Mouse (Mus musculus) cerebellum, adult 2 months (tissue): ENCODE results near the gene Tefm. TPM values are rescaled to one million over a fixed set of nuclear protein-coding genes. Genes with fewer than 3 reads are reported as not detected.

Experiments
- DNase-seq, 2 experiments: peaks; one replicate each; pipeline ENCODE4 v3.0.0; 2021
- H3K27ac ChIP-seq: fragments of 200-500 bp; 2 replicates; pipeline ENCODE4 v1.5.1; 2012; ENCODE audit warnings: low read length, control low read depth, inconsistent platforms; ENCODE audit not compliant: insufficient read depth
- H3K27me3 ChIP-seq: fragments of 200-500 bp; 2 replicates; pipeline ENCODE4 v1.6.1; 2012; ENCODE audit warnings: inconsistent platforms, mild to moderate bottlenecking, low read length, moderate library complexity; ENCODE audit not compliant: control insufficient read depth, insufficient read depth
- H3K4me1 ChIP-seq: fragments of 200-500 bp; 2 replicates; pipeline ENCODE4 v1.6.1; 2011; ENCODE audit warnings: low read length; ENCODE audit not compliant: control insufficient read depth, insufficient read depth
- H3K4me3 ChIP-seq: fragments of 200-500 bp; replicated peaks from 2 replicates; pipeline ENCODE3; 2011; ENCODE audit warnings: mild to moderate bottlenecking, low read depth, low read length, control low read depth; ENCODE audit not compliant: insufficient read depth
- CTCF ChIP-seq: fragments of 200-500 bp; IDR thresholded peaks from 2 replicates; pipeline ENCODE4 v1.5.1; 2011; ENCODE audit warnings: low read depth, mild to moderate bottlenecking, control low read depth, low read length, moderate library complexity, borderline replicate concordance; ENCODE audit not compliant: insufficient read depth
- POLR2A ChIP-seq: fragments of 200-500 bp; IDR thresholded peaks from 2 replicates; pipeline ENCODE4 v1.6.1; 2011; ENCODE audit warnings: low read length, control low read depth, borderline replicate concordance; ENCODE audit not compliant: insufficient read depth
- WGBS: fragments of 180-500 bp; shearing (Covaris S2); methylation state at CpG from one replicate; pipeline ENCODE4 v1.1.7; 2018; 5-methylcytosine and 5-hydroxymethylcytosine counted together
- polyA plus RNA-seq: library from polyadenylated mRNA; depleted of rRNA; stranded (reverse); fragments of >200 nt; gene quantifications from 2 replicates; pipeline ENCODE4 v1.2.3, GENCODE M21; 2012; rRNA removed

The Tefm gene
- polyA plus RNA-seq, 1 experiment = 8.1 TPM

GRCm38 (mm10) chr11:80104407-80104806 lies 37.6 kb downstream of the Tefm start:
- H3K4me1 ChIP-seq = no peaks in the 10 kb centered on the region
- no peak overlapping the region for H3K27ac ChIP-seq
- WGBS = 93% methylated on average over 1 of the region's 1 CpGs
- H3K4me3 ChIP-seq = no peak overlapping the region
- no peak for DNase-seq
- no peaks in the 10 kb centered on the region for H3K27me3 ChIP-seq
- TF ChIP-seq CTCF (no peak), POLR2A (no peak)

GRCm38 (mm10) chr11:80101298-80101697 lies 40.7 kb downstream of the Tefm start:
- Histone ChIP-seq H3K4me1 (no peaks in the 10 kb centered on the region), H3K27ac (no peak overlapping the region), H3K4me3 (no peak overlapping the region), H3K27me3 (no peaks in the 10 kb centered on the region)
- no peak for TF ChIP-seq POLR2A
- TF ChIP-seq CTCF = no peak
- no peak for DNase-seq
- 96% methylated on average over 6 of the region's 6 CpGs for WGBS

GRCm38 (mm10) chr11:80098444-80099056 lies 43.4 kb downstream of the Tefm start:
- H3K4me1 ChIP-seq = no peaks in the 10 kb centered on the region
- 94% methylated on average over 3 of the region's 3 CpGs for WGBS
- H3K27me3 ChIP-seq = no peaks in the 10 kb centered on the region
- H3K27ac ChIP-seq = no peak overlapping the region
- DNase-seq = no peak
- TF ChIP-seq CTCF (no peak), POLR2A (no peak)
- no peak overlapping the region for H3K4me3 ChIP-seq

- Histone ChIP-seq H3K4me1 (no peaks in the 10 kb centered on the region; the same call in 1 of the 2 replicates), H3K4me3 (no peak overlapping the region), H3K27ac (no peak overlapping the region), H3K27me3 (no peaks in the 10 kb centered on the region)
- TF ChIP-seq CTCF = no peak
- TF ChIP-seq POLR2A = no peak
- DNase-seq = no peak
- WGBS = 38% methylated on average over 3 of the region's 3 CpGs
Observed at GRCm38 (mm10) chr11:80090555-80091164, 51.3 kb downstream of the Tefm start.

GRCm38 (mm10) chr11:80089817-80090214 lies 52.2 kb downstream of the Tefm start:
- DNase-seq = no peak
- TF ChIP-seq POLR2A = no peak
- no peak for TF ChIP-seq CTCF
- Histone ChIP-seq H3K4me3 (peak overlapping the region; percentile 75), H3K27ac (no peak overlapping the region), H3K27me3 (no peaks in the 10 kb centered on the region), H3K4me1 (no peaks in the 10 kb centered on the region; the same call in 1 of the 2 replicates)
- WGBS = under 1% methylated on average over 14 of the region's 14 CpGs

GRCm38 (mm10) chr11:80088917-80089816 lies 52.8 kb downstream of the Tefm start, which contains the start of gene Atad5:
Gene Atad5, plus strand, starts transcription at chr11:80089400.
- 5% methylated on average over 57 of the region's 57 CpGs for WGBS
- H3K27ac ChIP-seq = no peak within 1 kb of the TSS
- no peaks in the 10 kb centered on the region; the same call in 1 of the 2 replicates for H3K4me1 ChIP-seq
- TF ChIP-seq CTCF (no peak), POLR2A (no peak)
- peak; percentile 88 to 92 for DNase-seq
- H3K4me3 ChIP-seq = peak within 1 kb of the TSS; percentile 75
- H3K27me3 ChIP-seq = no peaks in the 10 kb centered on the region

GRCm38 (mm10) chr11:80086844-80087243 lies 55.1 kb downstream of the Tefm start:
- Histone ChIP-seq H3K27ac (no peak overlapping the region), H3K4me1 (no peaks in the 10 kb centered on the region; the same call in 1 of the 2 replicates), H3K4me3 (no peak overlapping the region), H3K27me3 (no peaks in the 10 kb centered on the region)
- DNase-seq = peak; percentile 76 to 79
- TF ChIP-seq POLR2A (no peak), CTCF (peak; percentile 80)
- 7% methylated on average over 5 of the region's 5 CpGs for WGBS

Other genes with a start within 250 kb of the Tefm start
- 26.1 and 28.3 TPM in 2 replicates for gene Utp6, start 179.8 kb downstream of the Tefm start, polyA plus RNA-seq
- gene Suz12, start 149.1 kb downstream of the Tefm start, polyA plus RNA-seq = 23.4 and 25.7 TPM in 2 replicates
- 26.2 and 27.0 TPM in 2 replicates for gene Crlf3, start 61.2 kb downstream of the Tefm start, polyA plus RNA-seq
- 3.7 and 4.3 TPM in 2 replicates for gene Atad5, start 52.8 kb downstream of the Tefm start, polyA plus RNA-seq
- 3.7 and 4.1 TPM in 2 replicates for gene Adap2, start 11.9 kb upstream of the Tefm start, polyA plus RNA-seq
- gene Rnf135, start 41.7 kb upstream of the Tefm start, polyA plus RNA-seq = 5.6 and 6.1 TPM in 2 replicates
- 59.2 and 60.6 TPM in 2 replicates for gene Rhot1, start 66.8 kb upstream of the Tefm start, polyA plus RNA-seq
- gene Rhbdl3, start 158.7 kb upstream of the Tefm start, polyA plus RNA-seq = 9.6 and 12.6 TPM in 2 replicates
- gene 5730455P16Rik, start 235.9 kb upstream of the Tefm start, polyA plus RNA-seq = 33.5 and 34.4 TPM in 2 replicates
- 142 and 149 TPM in 2 replicates for gene Zfp207, start 241.1 kb upstream of the Tefm start, polyA plus RNA-seq